Mouse (Mus musculus) left cerebral cortex, postnatal 4 days (tissue): ENCODE data around the gene Rnf187. TPM values are rescaled to one million over a fixed set of nuclear protein-coding genes. Genes with fewer than 3 reads are reported as not detected.
"Not testable (repeated sequence)": the region's sequence is repeated elsewhere in the genome, so short reads cannot be mapped to it uniquely, and the experiment has no call there.

ENCODE experiments used
- DNase-seq: peaks from one replicate; pipeline ENCODE4 v3.0.0-alpha.2; 2022
- intact Hi-C: fragments of 180-260 bp; cut with DNase I; formaldehyde crosslinking; loops from one replicate; pipeline ENCODE4 v1.15.1; 2025
- total RNA-seq, 2 experiments: library from RNA; stranded (reverse); gene quantifications; 2 replicates each; pipeline ENCODE4 v1.2.3; 2021

Rnf187 gene
- total RNA-seq, 2 experiments from 2014 or later, result 386 to 426 TPM

- no peak for DNase-seq
- intact Hi-C loops, result loop anchor here (10.0 kb wide), 1 partner anchor 326 kb away; the partner anchor contains the start of gene Wnt3a
These were observed 29.8 kb upstream of the Rnf187 start for GRCm38 (mm10) chr11:58968551-58968950.

- intact Hi-C loops, result loop anchor here (10.0 kb wide), 1 partner anchor 327 kb away; the partner anchor contains the start of gene Wnt3a
- no peak for DNase-seq
These were observed 28.6 kb upstream of the Rnf187 start for GRCm38 (mm10) chr11:58967346-58967745.

- intact Hi-C loops, result loop anchor here (10.0 kb wide), 1 partner anchor 330 kb away; the partner anchor contains the start of gene Wnt3a
- no peak for DNase-seq
These were observed 26.5 kb upstream of the Rnf187 start for GRCm38 (mm10) chr11:58965001-58965760.

- intact Hi-C loops, result loop anchor here (10.0 kb wide), 1 partner anchor 331 kb away; the partner anchor contains the start of gene Wnt3a
- DNase-seq, result no peak
These were observed 25.5 kb upstream of the Rnf187 start for GRCm38 (mm10) chr11:58964216-58964615.

GRCm38 (mm10) chr11:58963543-58963942 lies 24.8 kb upstream of the Rnf187 start:
- intact Hi-C loops, result loop anchor here (10.0 kb wide), 1 partner anchor 331 kb away; the partner anchor contains the start of gene Wnt3a
- DNase-seq, result peak; percentile 53

GRCm38 (mm10) chr11:58961364-58962177 lies 22.9 kb upstream of the Rnf187 start:
- intact Hi-C loops, result loop anchor here (10.0 kb wide), 1 partner anchor 333 kb away; the partner anchor contains the start of gene Wnt3a
- no peak for DNase-seq

GRCm38 (mm10) chr11:58959921-58960465 lies 21.3 kb upstream of the Rnf187 start:
- DNase-seq, result peak; percentile 78
- intact Hi-C loops, result loop anchor here (10.0 kb wide), 2 partner anchors 245 to 335 kb away; partner anchors contain the start of genes 2310033P09Rik, Mrpl55 and Wnt3a

GRCm38 (mm10) chr11:58959186-58959825 lies 20.6 kb upstream of the Rnf187 start:
- no peak for DNase-seq
- intact Hi-C loops, result loop anchor here (10.0 kb wide), 1 partner anchor 245 kb away; the partner anchor contains the start of genes 2310033P09Rik and Mrpl55

GRCm38 (mm10) chr11:58958536-58958935 lies 19.8 kb upstream of the Rnf187 start:
- DNase-seq, result no peak
- intact Hi-C loops, result loop anchor here (10.0 kb wide), 1 partner anchor 246 kb away; the partner anchor contains the start of genes 2310033P09Rik and Mrpl55

- DNase-seq, result no peak
- intact Hi-C loops, result loop anchor here (10.0 kb wide), 1 partner anchor 247 kb away; the partner anchor contains the start of genes 2310033P09Rik and Mrpl55
These were observed 18.7 kb upstream of the Rnf187 start for GRCm38 (mm10) chr11:58957226-58957914.

GRCm38 (mm10) chr11:58955868-58956257 lies 17.1 kb upstream of the Rnf187 start:
- intact Hi-C loops, result loop anchor here (10.0 kb wide), 1 partner anchor 249 kb away; the partner anchor contains the start of genes 2310033P09Rik and Mrpl55
- DNase-seq, result no peak

GRCm38 (mm10) chr11:58955143-58955867 lies 16.6 kb upstream of the Rnf187 start:
- intact Hi-C loops, result loop anchor here (10.0 kb wide), 1 partner anchor 249 kb away; the partner anchor contains the start of genes 2310033P09Rik and Mrpl55
- DNase-seq, result no peak

GRCm38 (mm10) chr11:58954420-58955142 lies 15.9 kb upstream of the Rnf187 start, which contains the start of the genes Hist3h2a and Trim17:
Gene Hist3h2a, plus strand, starts transcription at chr11:58954685.
Gene Trim17, plus strand, starts transcription at chr11:58954685.
- intact Hi-C loops, result loop anchor here (10.0 kb wide), 1 partner anchor 250 kb away; the partner anchor contains the start of genes 2310033P09Rik and Mrpl55
- DNase-seq, result peak; percentile 89

GRCm38 (mm10) chr11:58954170-58954419 lies 15.4 kb upstream of the Rnf187 start:
- intact Hi-C loops, result loop anchor here (10.0 kb wide), 1 partner anchor 251 kb away; the partner anchor contains the start of genes 2310033P09Rik and Mrpl55
- not testable (repeated sequence) for DNase-seq

GRCm38 (mm10) chr11:58953351-58954169 lies 14.8 kb upstream of the Rnf187 start:
- peak; percentile 52 for DNase-seq

GRCm38 (mm10) chr11:58951210-58951609 lies 12.5 kb upstream of the Rnf187 start:
- no peak for DNase-seq
- intact Hi-C loops, result loop anchor here (10.0 kb wide), 1 partner anchor 254 kb away; the partner anchor contains the start of genes 2310033P09Rik and Mrpl55

More at GRCm38 (mm10) chr11:58953351-58954169, 14.8 kb upstream of the Rnf187 start:
- intact Hi-C loops, result loop anchor here (10.0 kb wide), 1 partner anchor 251 kb away; the partner anchor contains the start of genes 2310033P09Rik and Mrpl55
